Mouse (Mus musculus) MEL (cell line): Measurements from ENCODE around the gene Plpp4. TPM values are rescaled to one million over a fixed set of nuclear protein-coding genes. Genes with fewer than 3 reads are reported as not detected.

Experiments
- DNase-seq: peaks from one replicate; pipeline ENCODE4 v3.0.0; 2011; ENCODE audit warnings: low read depth, low spot score
- H3K27ac ChIP-seq: 2 replicates; pipeline ENCODE4 v1.5.1; 2012; ENCODE audit warnings: low read depth, mild to moderate bottlenecking, control low read depth, low read length, moderate library complexity; ENCODE audit not compliant: control insufficient read depth
- H3K27me3 ChIP-seq, 2 experiments: fragments of 150-350 bp in 1 of 2; sonication (generic) in 1 of 2; 2 replicates each; pipeline ENCODE4 v1.6.1; 2012; ENCODE audit warnings: low read length in 2 of 2, mild to moderate bottlenecking in 2 of 2, improper control_type of control experiment in 1 of 2, moderate library complexity in 1 of 2; ENCODE audit not compliant: insufficient read depth in 2 of 2, control insufficient read depth in 1 of 2
- H3K36me3 ChIP-seq, 2 experiments: 2 replicates each; pipeline ENCODE4 v1.6.1; 2012 to 2014; ENCODE audit warnings: low read length in 2 of 2, improper control_type of control experiment in 1 of 2, inconsistent platforms in 1 of 2, mild to moderate bottlenecking in 1 of 2; ENCODE audit not compliant: insufficient read depth in 2 of 2, control insufficient read depth in 1 of 2
- H3K4me1 ChIP-seq, 2 experiments: fragments of 150-350 bp in 1 of 2; sonication (generic) in 1 of 2; 2 replicates each; pipeline ENCODE4 v1.6.1; 2012; ENCODE audit warnings: low read length in 2 of 2, improper control_type of control experiment in 1 of 2, mild to moderate bottlenecking in 1 of 2; ENCODE audit not compliant: insufficient read depth in 2 of 2, control insufficient read depth in 1 of 2
- H3K4me3 ChIP-seq, 2 experiments: fragments of 150-350 bp in 1 of 2; sonication (generic) in 1 of 2; 2 replicates each; pipeline ENCODE4 v1.5.1; 2012; ENCODE audit warnings: low read depth in 2 of 2, low read length in 2 of 2, mild to moderate bottlenecking in 2 of 2, moderate library complexity in 2 of 2, control low read depth in 1 of 2, improper control_type of control experiment in 1 of 2; ENCODE audit not compliant: control insufficient read depth in 1 of 2, insufficient read depth in 1 of 2
- H3K79me2 ChIP-seq: 2 replicates; pipeline ENCODE4 v1.6.1; 2012; ENCODE audit warnings: mild to moderate bottlenecking, low read length, moderate library complexity; ENCODE audit not compliant: control insufficient read depth, poor library complexity, insufficient read depth
- H3K9ac ChIP-seq: 2 replicates; pipeline ENCODE4 v1.6.1; 2012; ENCODE audit warnings: low read depth, mild to moderate bottlenecking, control low read depth, low read length, moderate library complexity; ENCODE audit not compliant: control insufficient read depth, poor library complexity, severe bottlenecking
- H3K9me3 ChIP-seq: fragments of 150-350 bp; sonication (generic); replicated peaks from 2 replicates; pipeline ENCODE4 v1.6.1; 2012; ENCODE audit warnings: mild to moderate bottlenecking, low read length, improper control_type of control experiment, moderate library complexity; ENCODE audit not compliant: insufficient read depth
- BHLHE40 ChIP-seq: IDR thresholded peaks from 2 replicates; pipeline ENCODE4 v1.6.1; 2012; ENCODE audit warnings: low read depth, mild to moderate bottlenecking, inconsistent platforms, low read length, improper control_type of control experiment, borderline replicate concordance
- CHD1 ChIP-seq: IDR thresholded peaks from 2 replicates; pipeline ENCODE4 v1.6.1; 2012; ENCODE audit warnings: low read depth, mild to moderate bottlenecking, inconsistent platforms, low read length, improper control_type of control experiment
- CTCF ChIP-seq, 3 experiments: IDR thresholded peaks in 2 of 3; conservative IDR thresholded peaks in 1 of 3; 2 replicates each; pipeline ENCODE4 v1.5.1; 2011 to 2012; ENCODE audit warnings: low read length in 3 of 3, low read depth in 2 of 3, mild to moderate bottlenecking in 2 of 3, improper control_type of control experiment in 1 of 3, inconsistent platforms in 1 of 3, mixed read lengths in 1 of 3, moderate library complexity in 1 of 3; ENCODE audit not compliant: control insufficient read depth in 1 of 3, insufficient read depth in 1 of 3, poor library complexity in 1 of 3, severe bottlenecking in 1 of 3
- E2F4 ChIP-seq: IDR thresholded peaks from 2 replicates; pipeline ENCODE4 v1.6.1; 2011; ENCODE audit warnings: low read depth, low read length, improper control_type of control experiment, borderline replicate concordance
- EP300 ChIP-seq, 2 experiments: IDR thresholded peaks; 2 replicates each; pipeline ENCODE4 v1.6.1; 2011; ENCODE audit warnings: improper control_type of control experiment in 2 of 2, low read length in 2 of 2, low read depth in 1 of 2, mild to moderate bottlenecking in 1 of 2
- ETS1 ChIP-seq: IDR thresholded peaks from 2 replicates; pipeline ENCODE4 v1.6.1; 2012; ENCODE audit warnings: low read depth, mild to moderate bottlenecking, inconsistent platforms, low read length, improper control_type of control experiment, moderate library complexity
- GABPA ChIP-seq: IDR thresholded peaks from 2 replicates; pipeline ENCODE4 v1.6.1; 2012; ENCODE audit warnings: low read depth, mild to moderate bottlenecking, inconsistent platforms, low read length, improper control_type of control experiment, moderate library complexity
- HCFC1 ChIP-seq: IDR thresholded peaks from 2 replicates; pipeline ENCODE4 v1.6.1; 2012; ENCODE audit warnings: low read depth, mild to moderate bottlenecking, inconsistent platforms, low read length, improper control_type of control experiment, moderate library complexity
- JUND ChIP-seq: IDR thresholded peaks from 2 replicates; pipeline ENCODE4 v1.6.1; 2011; ENCODE audit warnings: low read depth, mild to moderate bottlenecking, improper control_type of control experiment, low read length
- KAT2A ChIP-seq: conservative IDR thresholded peaks from 2 replicates; pipeline ENCODE4 v1.6.1; 2012; ENCODE audit warnings: low read depth, low read length, improper control_type of control experiment, inconsistent platforms
- MAX ChIP-seq: IDR thresholded peaks from 2 replicates; pipeline ENCODE4 v1.6.1; 2011; ENCODE audit warnings: low read length, improper control_type of control experiment
- MAZ ChIP-seq: IDR thresholded peaks from 2 replicates; pipeline ENCODE4 v1.6.1; 2012; ENCODE audit warnings: low read depth, mild to moderate bottlenecking, inconsistent platforms, low read length, improper control_type of control experiment
- MEF2A ChIP-seq: IDR thresholded peaks from 2 replicates; pipeline ENCODE4 v1.6.1; 2014; ENCODE audit warnings: low read depth, mild to moderate bottlenecking, inconsistent platforms, low read length, improper control_type of control experiment; ENCODE audit not compliant: poor library complexity, insufficient replicate concordance, severe bottlenecking; ENCODE audit errors: extremely low read depth
- MXI1 ChIP-seq: IDR thresholded peaks from 2 replicates; pipeline ENCODE4 v1.6.1; 2011; ENCODE audit warnings: mild to moderate bottlenecking, low read depth, low read length, improper control_type of control experiment
- MYB ChIP-seq: IDR thresholded peaks from 2 replicates; pipeline ENCODE4 v1.6.1; 2011; ENCODE audit warnings: mild to moderate bottlenecking, low read depth, low read length, improper control_type of control experiment
- MYC ChIP-seq: IDR thresholded peaks from 2 replicates; pipeline ENCODE4 v1.6.1; 2011; ENCODE audit warnings: low read depth, mild to moderate bottlenecking, low read length, improper control_type of control experiment, moderate library complexity
- NELFE ChIP-seq: IDR thresholded peaks from 2 replicates; pipeline ENCODE4 v1.6.1; 2011; ENCODE audit warnings: low read depth, low read length, improper control_type of control experiment
- NRF1 ChIP-seq: IDR thresholded peaks from 2 replicates; pipeline ENCODE4 v1.6.1; 2014; ENCODE audit warnings: low read depth, mild to moderate bottlenecking, inconsistent platforms, low read length, improper control_type of control experiment, moderate library complexity; ENCODE audit not compliant: poor library complexity, insufficient read depth, severe bottlenecking
- POLR2AphosphoS5 ChIP-seq: IDR thresholded peaks from 2 replicates; pipeline ENCODE4 v1.6.1; 2012; ENCODE audit warnings: low read depth, borderline replicate concordance, mild to moderate bottlenecking, inconsistent platforms, low read length, moderate library complexity, mixed read lengths
- RAD21 ChIP-seq: IDR thresholded peaks from 2 replicates; pipeline ENCODE4 v1.6.1; 2011; ENCODE audit warnings: mild to moderate bottlenecking, low read depth, low read length, improper control_type of control experiment
- RCOR1 ChIP-seq: IDR thresholded peaks from 2 replicates; pipeline ENCODE4 v1.6.1; 2012; ENCODE audit warnings: low read depth, mild to moderate bottlenecking, inconsistent platforms, low read length, improper control_type of control experiment
- SIN3A ChIP-seq: IDR thresholded peaks from 2 replicates; pipeline ENCODE4 v1.6.1; 2012; ENCODE audit warnings: low read length, improper control_type of control experiment, inconsistent platforms
- TAL1 ChIP-seq: IDR thresholded peaks from 2 replicates; pipeline ENCODE4 v1.6.1; 2012; ENCODE audit warnings: mild to moderate bottlenecking, inconsistent platforms, low read length, moderate library complexity, mixed read lengths
- TCF12 ChIP-seq: IDR thresholded peaks from 2 replicates; pipeline ENCODE4 v1.6.1; 2014; ENCODE audit warnings: low read depth, mild to moderate bottlenecking, inconsistent platforms, low read length, improper control_type of control experiment, moderate library complexity
- USF1 ChIP-seq: IDR thresholded peaks from 2 replicates; pipeline ENCODE4 v1.6.1; 2014; ENCODE audit warnings: low read depth, mild to moderate bottlenecking, inconsistent platforms, low read length, improper control_type of control experiment, moderate library complexity
- USF2 ChIP-seq, 2 experiments: IDR thresholded peaks; 2 replicates each; pipeline ENCODE4 v1.6.1; 2011 to 2012; ENCODE audit warnings: improper control_type of control experiment in 2 of 2, low read length in 2 of 2, borderline replicate concordance in 1 of 2, inconsistent platforms in 1 of 2, low read depth in 1 of 2, mild to moderate bottlenecking in 1 of 2; ENCODE audit not compliant: insufficient read depth in 1 of 2
- polyA plus RNA-seq, 2 experiments: library from polyadenylated mRNA; stranded (reverse) in 1 of 2; unstranded in 1 of 2; fragments of >175 nt in 1 of 2; fragments of >200 nt in 1 of 2; gene quantifications; 2 replicates each; pipeline versions ENCODE4 v1.2.1 to v1.2.4; 2012; ENCODE audit warnings: low replicate concordance in 2 of 2, low read depth in 1 of 2; ENCODE audit not compliant: insufficient read length in 2 of 2, insufficient read depth in 1 of 2, missing spikeins in 1 of 2
- total RNA-seq: library from RNA; depleted of rRNA; stranded (reverse); fragments of 300-350 nt; gene quantifications from 2 replicates; pipeline ENCODE4 v1.2.3, GENCODE M21; 2012

Gene Plpp4
- total and polyA plus RNA-seq, 3 experiments, result not detected

DNA sequence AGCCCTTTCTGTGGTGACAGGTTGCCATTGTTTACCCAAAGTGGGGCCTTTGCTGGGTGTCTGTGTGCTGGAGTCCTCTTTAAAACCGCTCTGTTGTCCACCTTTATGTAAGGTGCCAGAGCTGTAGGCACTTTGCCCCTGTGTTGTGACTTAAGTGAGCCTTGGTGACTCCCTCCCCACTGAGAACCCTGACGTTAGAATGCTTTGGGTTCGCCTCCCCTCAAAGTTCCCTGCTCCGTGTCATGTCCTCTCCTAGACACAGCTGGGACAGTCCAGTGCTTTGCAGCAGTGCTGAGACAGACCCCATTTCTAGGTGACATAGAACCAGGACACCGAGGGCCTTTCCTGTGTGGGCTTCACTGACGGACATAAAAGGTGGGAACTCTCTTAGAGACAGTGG is 55.7 kb downstream of the Plpp4 start:
- DNase-seq, result no peak
- no peak overlapping the region for H3K27ac ChIP-seq
- TF ChIP-seq MAZ (no peak), MAX (no peak), USF1 (no peak), TAL1 (no peak), CHD1 (no peak), NRF1 (no peak), KAT2A (no peak), CTCF (IDR thresholded peaks at IDR 0.05 in 2 of 3, conservative IDR thresholded peaks at IDR 0.05 in 1 of 3; ENCODE audit: control insufficient read depth in 1 of 3, insufficient read depth in 1 of 3, low read depth in 2 of 3, low read length in 3 of 3, poor library complexity in 1 of 3, severe bottlenecking in 1 of 3) (no peak), MYB (no peak), MYC (no peak), EP300 (IDR thresholded peaks at IDR 0.05; ENCODE audit: low read depth in 1 of 2, low read length in 2 of 2) (no peak), BHLHE40 (no peak), HCFC1 (no peak)
- no peaks in the 10 kb centered on the region for H3K4me1 ChIP-seq
- no peaks in the 10 kb centered on the region for H3K9me3 ChIP-seq
- H3K4me3 ChIP-seq, result no peak overlapping the region
- H3K27me3 ChIP-seq, result no peaks in the 10 kb centered on the region
- no peak overlapping the region for H3K9ac ChIP-seq
- no peaks in the 10 kb centered on the region for H3K79me2 ChIP-seq
- no peaks in the 10 kb centered on the region for H3K36me3 ChIP-seq

DNA sequence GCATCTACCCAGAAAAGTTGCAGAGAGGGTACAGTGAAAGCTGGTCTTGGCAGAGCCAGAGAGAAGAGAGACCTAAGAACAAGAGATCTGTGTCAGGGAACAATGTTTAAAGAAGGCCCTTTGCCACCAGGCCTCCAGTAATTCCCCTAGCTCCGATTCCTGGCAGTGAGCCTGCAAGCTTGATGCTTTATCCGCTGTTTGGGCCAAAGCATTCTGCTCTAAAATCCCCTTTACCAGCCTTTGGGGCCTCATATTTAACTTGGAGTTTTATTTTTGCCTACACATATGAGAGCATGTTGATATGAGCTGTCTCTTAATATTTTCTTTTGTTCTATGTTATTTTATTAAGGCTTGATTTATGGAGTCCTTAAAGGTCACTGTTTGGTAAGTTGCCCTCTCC is 57.1 kb downstream of the Plpp4 start:
- no peak overlapping the region for H3K27ac ChIP-seq
- no peak overlapping the region for H3K9ac ChIP-seq
- DNase-seq, result no peak
- no peaks in the 10 kb centered on the region for H3K79me2 ChIP-seq
- H3K4me1 ChIP-seq, result no peaks in the 10 kb centered on the region
- no peak overlapping the region for H3K4me3 ChIP-seq
- TF ChIP-seq GABPA (no peak), CHD1 (no peak), JUND (no peak), USF2 (IDR thresholded peaks at IDR 0.05; ENCODE audit: borderline replicate concordance in 1 of 2, insufficient read depth in 1 of 2, low read depth in 1 of 2, low read length in 2 of 2) (no peak), E2F4 (no peak), RCOR1 (no peak), SIN3A (no peak), TCF12 (no peak), NELFE (no peak), RAD21 (no peak), POLR2AphosphoS5 (no peak), MXI1 (no peak), BHLHE40 (no peak), ETS1 (no peak), MEF2A (no peak), MAZ (no peak)
- H3K9me3 ChIP-seq, result no peaks in the 10 kb centered on the region
- H3K27me3 ChIP-seq, result no peaks in the 10 kb centered on the region
- H3K36me3 ChIP-seq, result no peaks in the 10 kb centered on the region
